ENCODE assay signal across 9 mouse cellular contexts in genomic region chr12:99901973-99902866, GRCm38 (mm10). TPM values are rescaled to one million over a fixed set of nuclear protein-coding genes. Genes with fewer than 3 reads are reported as not detected.
A peak's percentile ranks its signal among the peaks of the same experiment; 100 is the strongest.
DNase-seq lines count a peak whose midpoint lies in the region; ATAC-seq and TF ChIP-seq lines count a peak whose summit lies in the region.
"Had no signal": no experiment of that assay in that cellular context is flagged by ENCODE, and none has a peak within 500 bp of the region (broad histone marks: within the 10 kb centered on the region; RNA-seq: fewer than 3 reads in every experiment).

No protein-coding gene starts in this region.

- ATAC-seq in kidney, embryonic 16.5 days (ENCODE audit: low FRiP score, low TSS enrichment) = no peak
- no peak for ATAC-seq in kidney, postnatal 0 days (replicated peaks; ENCODE audit: low FRiP score, low read depth)
- no peak for ATAC-seq in hindbrain, embryonic 14.5 days (ENCODE audit: low FRiP score)

- TF ChIP-seq CTCF in heart, adult 2 months (IDR thresholded peaks at IDR 0.05) = peak; percentile 59
- peak; percentile 40; the same call in 1 of the 2 replicates for TF ChIP-seq CTCF in kidney, postnatal 0 days (IDR thresholded peaks at IDR 0.05; ENCODE audit: low read depth)

- H3K27ac ChIP-seq in kidney, embryonic 16.5 days (ENCODE audit: low read length) = no peak overlapping the region; the same call in 1 of the 2 replicates
- H3K27ac ChIP-seq in heart, adult 2 months = peak overlapping the region; percentile 89
- peak overlapping the region; percentile 78 for H3K27ac ChIP-seq in kidney, postnatal 0 days
- H3K27ac ChIP-seq in hindbrain, embryonic 14.5 days = no peak overlapping the region

- H3K27me3 ChIP-seq in kidney, embryonic 16.5 days (ENCODE audit: insufficient read depth, low read length) = no peaks in the 10 kb centered on the region
- H3K27me3 ChIP-seq in heart, adult 2 months (ENCODE audit: control insufficient read depth, insufficient read depth, low read length) = no peaks in the 10 kb centered on the region
- no peaks in the 10 kb centered on the region for H3K27me3 ChIP-seq in kidney, postnatal 0 days (ENCODE audit: insufficient read depth, low read length)
- no peaks in the 10 kb centered on the region for H3K27me3 ChIP-seq in hindbrain, embryonic 14.5 days (ENCODE audit: control insufficient read depth, insufficient read depth, low read length)

- H3K4me1 ChIP-seq in kidney, embryonic 16.5 days (ENCODE audit: insufficient read depth, low read length) = no peaks in the 10 kb centered on the region
- peaks cover 4% of the 10 kb centered on the region for H3K4me1 ChIP-seq in heart, adult 2 months (ENCODE audit: control insufficient read depth, insufficient read depth, low read length)
- H3K4me1 ChIP-seq in kidney, postnatal 0 days (replicated peaks; ENCODE audit: insufficient read depth, low read length) = no peaks in the 10 kb centered on the region
- H3K4me1 ChIP-seq in hindbrain, embryonic 14.5 days (replicated peaks; ENCODE audit: control insufficient read depth, insufficient read depth, low read length) = no peaks in the 10 kb centered on the region

- peak; percentile 20 for DNase-seq in kidney, adult 18-20 months
- peak; percentile 57 for DNase-seq in Muller cell, postnatal 12 days (ENCODE audit: inconsistent ontology term)
- DNase-seq in heart, adult 2 months = peak in 1 of 2 experiments; percentile 53
- DNase-seq in kidney, postnatal 0 days (ENCODE audit: low spot score) = peak; percentile 43
- DNase-seq in hindbrain, embryonic 14.5 days (ENCODE audit: low spot score) = no peak
- no peak for DNase-seq in left cerebral cortex, adult 18-20 months (ENCODE audit: low spot score in 2 of 2)
- DNase-seq: cerebellum, adult 18-20 months had no signal

- intact Hi-C loops in heart, adult 2 months (cut with DNase I) = loop anchor here (2.0 to 5.0 kb wide), 2 partner anchors 60 to 205 kb away; partner anchors contain the start of gene Kcnk13

- H3K36me3 ChIP-seq in kidney, embryonic 16.5 days (ENCODE audit: insufficient read depth, low read length) = peaks cover 19% of the 10 kb centered on the region; the same call in 1 of the 2 replicates
- H3K36me3 ChIP-seq in heart, adult 2 months (ENCODE audit: control insufficient read depth, insufficient read depth, low read length) = 0 out of 2 replicates have a peak, but pooled peaks cover 2% of the 10 kb centered on the region
- peaks cover 26% of the 10 kb centered on the region for H3K36me3 ChIP-seq in kidney, postnatal 0 days (ENCODE audit: insufficient read depth, low read length)
- peaks cover 79% of the 10 kb centered on the region for H3K36me3 ChIP-seq in hindbrain, embryonic 14.5 days (replicated peaks; ENCODE audit: control insufficient read depth, insufficient read depth)

- H3K4me3 ChIP-seq in kidney, embryonic 16.5 days (ENCODE audit: low read length) = no peak overlapping the region
- H3K4me3 ChIP-seq in heart, adult 2 months = no peak overlapping the region
- H3K4me3 ChIP-seq in kidney, postnatal 0 days (replicated peaks; ENCODE audit: low read depth, low read length) = no peak overlapping the region
- H3K4me3 ChIP-seq in hindbrain, embryonic 14.5 days (replicated peaks; ENCODE audit: low read length) = no peak overlapping the region

- no peak overlapping the region for H3K9ac ChIP-seq in kidney, embryonic 16.5 days (replicated peaks; ENCODE audit: low read length)
- no peak overlapping the region for H3K9ac ChIP-seq in heart, adult 2 months (ENCODE audit: low read depth, low read length)
- H3K9ac ChIP-seq in kidney, postnatal 0 days (ENCODE audit: low read depth, low read length) = no peak overlapping the region
- no peak overlapping the region for H3K9ac ChIP-seq in hindbrain, embryonic 14.5 days

- H3K4me2 ChIP-seq in kidney, embryonic 16.5 days (replicated peaks; ENCODE audit: low read depth, low read length) = no peak overlapping the region
- no peak overlapping the region for H3K4me2 ChIP-seq in kidney, postnatal 0 days (ENCODE audit: low read length)
- no peak overlapping the region for H3K4me2 ChIP-seq in hindbrain, embryonic 14.5 days (replicated peaks)
- H3K4me2 ChIP-seq: midbrain, embryonic 11.5 days had no signal

- 0 out of 2 replicates have a peak, but pooled peaks have one; percentile 28 for TF ChIP-seq EP300 in heart, adult 2 months (IDR thresholded peaks at IDR 0.05; ENCODE audit: insufficient read depth, low read depth, low read length)

- H3K9me3 ChIP-seq in kidney, embryonic 16.5 days (ENCODE audit: low read length) = no peaks in the 10 kb centered on the region
- H3K9me3 ChIP-seq in kidney, postnatal 0 days (replicated peaks; ENCODE audit: low read length) = no peaks in the 10 kb centered on the region
- H3K9me3 ChIP-seq in hindbrain, embryonic 14.5 days (ENCODE audit: control insufficient read depth, low read length) = no peaks in the 10 kb centered on the region

- no peak for TF ChIP-seq POLR2A in heart, adult 2 months (IDR thresholded peaks at IDR 0.05; ENCODE audit: insufficient read depth, low read depth, low read length)

- H3K79me2 ChIP-seq in heart, adult 2 months (replicated peaks; ENCODE audit: control insufficient read depth, insufficient read depth, low read length) = no peaks in the 10 kb centered on the region

- 74% methylated on average over 8 of the region's 8 CpGs for WGBS in kidney, embryonic 16.5 days
- WGBS in heart, adult 2 months = 14% methylated on average over 8 of the region's 8 CpGs
- 68% methylated on average over 8 of the region's 8 CpGs for WGBS in kidney, postnatal 0 days
- WGBS in hindbrain, embryonic 14.5 days = 81% methylated on average over 8 of the region's 8 CpGs

RNA-seq across cellular contexts. Expression of gene Tdp1, which starts 17.9 kb away (rescaled TPM):
- polyA plus RNA-seq in kidney, embryonic 16.5 days (2015; fragmentation: Nextera tagmentation; extraction: Ambion mirVana) = 61.7 and 66.4 TPM in 2 replicates
- total RNA-seq in heart, adult 2 months (2021) = 1 to 10 TPM; 7.9 to 9.6 TPM
- 7.3 and 10.3 TPM in 2 replicates for polyA plus RNA-seq in heart, adult 2 months (2012; rRNA removed)
- 31.3 and 37.9 TPM in 2 replicates for polyA plus RNA-seq in kidney, postnatal 0 days (2015; fragmentation: Nextera tagmentation; extraction: Ambion mirVana)
- 49.0 and 49.2 TPM in 2 replicates for polyA plus RNA-seq in hindbrain, embryonic 14.5 days (2014; fragmentation: Nextera tagmentation; extraction: Ambion mirVana)
- 10 to 100 TPM; 22.6 to 23.6 TPM for total RNA-seq in left cerebral cortex, adult 18-20 months (2021)

RNA-seq across cellular contexts. Expression of gene Efcab11, which starts 18.0 kb away (rescaled TPM):
- polyA plus RNA-seq in kidney, embryonic 16.5 days (2015; fragmentation: Nextera tagmentation; extraction: Ambion mirVana) = 12.5 TPM in 2 replicates
- under 1 TPM in 1 of 2 experiments, not detected in 1; 0.13 TPM for total RNA-seq in heart, adult 2 months (2021)
- 0.06 TPM in 1 of 2 replicates, not detected in the other for polyA plus RNA-seq in heart, adult 2 months (2012; rRNA removed)
- 6.8 and 8.3 TPM in 2 replicates for polyA plus RNA-seq in kidney, postnatal 0 days (2015; fragmentation: Nextera tagmentation; extraction: Ambion mirVana)
- 5.9 and 6.4 TPM in 2 replicates for polyA plus RNA-seq in hindbrain, embryonic 14.5 days (2014; fragmentation: Nextera tagmentation; extraction: Ambion mirVana)
- total RNA-seq in left cerebral cortex, adult 18-20 months (2021) = under 1 TPM; 0.26 to 0.42 TPM

Comparison
In these comparisons a context has a peak if more than half of its experiments do, and no peak if none do; other contexts are left out.
1. H3K27ac ChIP-seq: peak in heart, adult 2 months (single experiment) and kidney, postnatal 0 days (single experiment); none in kidney, embryonic 16.5 days (single experiment) and hindbrain, embryonic 14.5 days (single experiment).
2. DNase-seq: peak in kidney, adult 18-20 months (single experiment), Muller cell, postnatal 12 days (single experiment) and kidney, postnatal 0 days (single experiment); none in hindbrain, embryonic 14.5 days (single experiment) and left cerebral cortex, adult 18-20 months (0 of 2).